Mouse (Mus musculus): Measurements from ENCODE around the gene Mfng.

- TF ChIP-seq CTCF (IDR thresholded peaks at IDR 0.05; ENCODE audit: low read depth) (no peak), EP300 (optimal IDR thresholded peaks at IDR 0.05) (no peak)
These were observed 2.9 kb downstream of the Mfng start for GRCm38 (mm10) chr15:78770234-78770982.
